Mouse (Mus musculus) layer of hippocampus, adult 11-12 months (tissue): ENCODE data around the gene Cysltr2.

Experiments used
- DNase-seq: peaks from one replicate; pipeline ENCODE4 v3.0.0; 2022; ENCODE audit warnings: low spot score

Cysltr2 gene

DNA sequence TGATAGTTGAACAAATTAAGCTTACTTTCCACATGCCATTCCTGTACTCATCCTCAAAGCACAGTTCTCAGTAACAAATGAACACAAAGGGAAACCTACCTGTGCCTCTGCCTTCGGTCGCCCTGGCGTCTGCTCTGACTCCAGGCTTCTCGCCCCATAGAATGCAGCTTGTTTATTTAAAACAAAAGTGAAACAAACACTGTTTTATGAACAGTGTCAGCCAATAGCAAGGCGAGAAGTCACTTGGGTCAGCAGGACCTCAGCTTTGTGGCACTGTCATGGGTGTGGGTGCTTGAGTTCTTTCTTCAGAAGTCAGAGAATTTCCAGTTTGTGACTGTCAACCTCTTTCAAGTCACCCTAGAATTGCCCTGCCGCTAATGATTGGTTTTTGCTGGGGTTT, at the start of gene Cysltr2:
TSS of gene Cysltr2 (minus strand) at position 178 of the 400 bp plus-strand sequence.
- no peak for DNase-seq

GRCm38 (mm10) chr14:73094802-73095550, 46.1 kb upstream of the Cysltr2 start:
- DNase-seq = no peak

DNA sequence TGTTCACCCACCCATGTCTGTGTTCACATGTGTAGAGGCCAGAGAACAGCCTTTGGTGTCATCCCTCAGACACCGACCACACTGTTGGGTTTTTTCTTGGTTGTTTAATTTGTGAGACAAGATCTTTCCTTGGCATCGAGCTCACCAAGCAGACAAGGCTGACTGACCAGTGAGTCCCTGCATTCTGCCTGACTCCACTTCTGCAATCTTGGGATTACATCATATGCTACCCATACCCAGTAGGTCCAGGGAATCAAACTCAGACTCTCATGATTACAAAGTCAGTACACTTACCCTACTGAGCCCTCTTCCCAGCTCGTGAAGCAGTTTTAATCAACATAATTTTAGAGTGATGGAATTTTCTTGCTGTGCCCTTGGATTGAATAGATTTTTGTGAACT, 44.0 kb upstream of the Cysltr2 start:
- no peak for DNase-seq

DNA sequence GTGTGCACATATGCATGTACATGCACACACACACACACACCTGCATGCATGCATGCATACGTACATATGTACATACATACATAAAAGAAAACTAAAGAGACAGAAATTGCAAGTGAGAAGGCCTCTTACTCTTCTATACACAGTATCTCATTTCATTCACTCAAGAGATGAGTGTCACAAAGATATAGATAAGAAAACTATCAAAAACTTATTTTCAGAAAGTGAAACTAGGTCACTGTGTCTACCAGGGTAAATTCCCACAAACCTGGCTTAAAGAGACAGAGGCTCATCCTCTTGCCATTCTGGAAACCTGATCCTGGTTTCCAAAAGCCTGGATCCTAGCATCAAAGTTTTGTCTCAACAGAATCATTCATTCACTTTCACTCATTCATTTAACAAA, 39.3 kb upstream of the Cysltr2 start:
- no peak for DNase-seq

GRCm38 (mm10) chr14:73087746-73088145, 38.8 kb upstream of the Cysltr2 start:
- no peak for DNase-seq

DNA sequence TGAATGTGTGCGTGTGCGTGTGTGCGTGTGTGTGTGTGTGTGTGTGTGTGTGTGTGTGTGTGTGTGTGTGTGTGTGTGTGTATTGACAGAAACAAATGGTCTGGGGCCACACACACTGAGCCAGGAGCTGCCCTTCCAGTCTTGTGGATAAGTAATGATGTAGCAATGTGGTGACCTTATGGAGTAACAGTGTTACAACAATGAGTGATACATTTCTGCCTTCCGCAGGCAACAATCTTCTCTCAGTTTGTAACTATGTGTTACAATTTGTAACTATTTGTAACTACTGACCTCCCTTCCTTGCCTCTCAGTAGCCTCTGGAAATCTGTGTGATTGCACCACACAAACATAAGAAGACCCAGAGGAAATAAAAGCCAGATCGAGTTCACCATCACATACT, 38.3 kb upstream of the Cysltr2 start:
- DNase-seq = no peak

DNA sequence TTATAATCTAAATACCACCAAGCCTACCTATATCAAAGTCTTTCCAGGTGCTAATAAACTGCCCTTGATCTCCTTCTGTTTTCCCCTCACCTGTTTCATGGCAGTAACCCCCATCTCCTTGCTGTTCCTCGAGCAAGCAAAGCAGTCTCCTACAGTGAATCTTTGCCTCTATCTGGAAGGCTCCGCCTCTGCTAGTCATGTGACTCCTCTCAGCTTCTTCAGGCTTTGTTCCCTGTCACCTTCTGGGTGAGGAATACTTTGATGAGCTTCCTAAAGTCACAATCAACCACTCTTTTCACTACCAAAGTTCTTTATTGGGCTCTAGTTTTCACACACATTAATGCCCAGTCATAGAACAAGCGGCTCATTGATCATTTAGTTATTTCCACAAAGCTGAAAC, 37.5 kb upstream of the Cysltr2 start:
- no peak for DNase-seq

DNA sequence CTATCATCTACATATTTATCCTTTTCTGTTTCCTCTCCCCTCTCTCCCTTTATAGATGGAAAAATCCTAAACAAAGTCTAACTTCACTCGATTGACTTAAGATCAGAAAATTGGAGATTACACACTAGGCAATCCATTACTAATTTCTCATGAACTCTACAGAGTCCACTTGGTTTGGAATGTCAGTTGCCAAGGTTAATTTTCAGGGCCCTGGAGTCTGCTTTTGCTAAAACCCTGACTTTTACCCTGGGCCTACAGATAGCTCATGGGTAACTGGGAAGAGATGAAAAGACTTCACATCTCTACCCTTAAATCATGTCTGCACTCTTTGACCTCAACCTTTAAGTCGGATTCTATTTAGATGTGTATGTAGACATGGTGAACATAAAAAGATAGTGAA, 34.6 kb upstream of the Cysltr2 start:
- DNase-seq = no peak

DNA sequence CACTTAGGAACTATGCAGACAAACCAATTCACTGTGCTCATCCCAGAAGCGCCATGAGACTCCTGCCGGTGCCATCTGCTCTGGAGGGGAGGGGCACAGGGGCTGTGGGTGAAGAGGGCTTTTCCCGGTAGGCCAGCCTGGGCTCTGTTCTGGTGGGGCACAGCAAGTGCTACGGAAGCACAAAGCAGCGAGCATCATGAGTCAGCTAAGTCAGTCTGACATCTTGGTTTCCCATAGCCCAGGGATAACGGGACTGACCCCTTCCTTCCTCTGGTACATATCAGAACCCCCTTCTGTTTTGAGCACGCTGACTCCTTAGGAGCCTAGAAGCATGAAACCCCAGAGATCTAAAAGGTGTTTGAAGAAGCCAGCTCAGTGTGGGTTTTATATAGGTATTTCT, 15.5 kb upstream of the Cysltr2 start:
- DNase-seq = no peak

- DNase-seq = no peak
These were observed 9.8 kb upstream of the Cysltr2 start for GRCm38 (mm10) chr14:73058755-73059154.

- no peak for DNase-seq
These were observed 8.8 kb upstream of the Cysltr2 start for GRCm38 (mm10) chr14:73057764-73058163.

DNA sequence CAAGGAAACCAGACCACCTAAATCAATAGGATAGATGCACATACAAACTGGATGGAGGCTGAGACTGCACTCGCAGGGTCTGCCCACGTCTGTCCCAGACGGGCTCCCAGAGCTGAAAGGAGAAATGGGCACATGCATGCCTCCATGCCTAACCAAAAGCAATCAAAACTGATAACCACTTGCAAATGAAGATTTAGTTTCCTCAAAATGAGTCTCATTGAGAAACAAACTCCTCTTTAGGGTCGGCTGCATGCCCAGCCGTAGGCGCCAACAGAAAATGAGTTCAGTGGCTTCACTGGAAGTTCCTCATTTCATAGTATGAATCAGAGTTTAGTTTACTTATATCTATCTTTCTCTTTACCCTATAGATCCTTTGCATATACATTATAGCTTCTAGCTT, 7.9 kb upstream of the Cysltr2 start:
- no peak for DNase-seq

GRCm38 (mm10) chr14:73045199-73045928, 3.5 kb downstream of the Cysltr2 start:
- DNase-seq = no peak

DNA sequence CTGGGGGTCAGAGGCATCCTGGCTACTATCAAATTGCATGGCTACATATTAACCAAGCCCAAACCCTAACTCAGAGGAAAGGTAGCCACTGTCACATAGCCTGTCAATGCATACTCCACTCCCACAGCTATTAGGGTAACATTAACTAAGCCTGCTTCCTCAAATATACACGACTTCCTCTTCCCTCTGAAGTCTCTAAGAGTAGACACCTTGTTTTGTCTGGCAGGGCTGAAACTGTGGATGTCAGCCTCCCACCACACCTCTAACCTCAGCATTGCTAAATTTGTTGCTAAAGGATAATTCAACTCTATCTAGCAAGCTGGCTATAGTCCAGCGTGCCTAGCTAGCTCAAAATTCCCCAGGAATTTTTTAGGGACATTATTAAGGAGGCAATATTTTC, 7.2 kb downstream of the Cysltr2 start:
- no peak for DNase-seq

- DNase-seq = no peak
These were observed 15.6 kb downstream of the Cysltr2 start for GRCm38 (mm10) chr14:73033290-73033689.

- no peak for DNase-seq
These were observed 17.7 kb downstream of the Cysltr2 start for GRCm38 (mm10) chr14:73031218-73031617.

DNA sequence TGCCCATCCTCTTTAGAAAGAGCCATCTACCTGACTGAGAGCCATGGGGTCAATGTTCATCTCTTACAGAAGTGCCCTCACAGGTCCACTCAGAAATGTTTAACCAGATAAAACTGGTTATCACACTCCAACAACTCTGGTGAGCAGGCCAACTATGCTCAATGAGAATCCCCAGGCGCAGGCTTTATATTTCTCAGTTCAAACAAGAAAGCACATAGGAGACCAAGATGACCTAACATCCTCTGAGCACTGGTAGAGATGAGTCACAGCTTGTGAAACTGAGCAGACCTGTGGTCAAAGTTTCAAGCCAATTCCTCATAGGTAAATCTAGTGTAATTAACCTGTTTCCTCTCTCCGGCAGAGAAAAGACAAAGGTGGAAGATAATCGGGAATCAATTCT, 31.6 kb downstream of the Cysltr2 start:
- DNase-seq = no peak

- no peak for DNase-seq
These were observed 33.5 kb downstream of the Cysltr2 start for GRCm38 (mm10) chr14:73015386-73015785.

GRCm38 (mm10) chr14:73013723-73014544, 35.0 kb downstream of the Cysltr2 start:
- DNase-seq = no peak

GRCm38 (mm10) chr14:73001814-73002213, 47.1 kb downstream of the Cysltr2 start:
- DNase-seq = no peak

GRCm38 (mm10) chr14:73000325-73000724, 48.6 kb downstream of the Cysltr2 start:
- peak; percentile 59 for DNase-seq

- DNase-seq = no peak
These were observed 50.8 kb downstream of the Cysltr2 start for GRCm38 (mm10) chr14:72998111-72998510.

- no peak for DNase-seq
These were observed 62.9 kb downstream of the Cysltr2 start for GRCm38 (mm10) chr14:72986044-72986443.
